ENCODE assay signal across 10 mouse cellular contexts in genomic region chr11:38861622-38862345, GRCm38 (mm10).
DNase-seq lines count a peak whose midpoint lies in the region; ATAC-seq lines count a peak whose summit lies in the region.
"Had no signal": no experiment of that assay in that cellular context is flagged by ENCODE, and none has a peak within 500 bp of the region (broad histone marks: within the 10 kb centered on the region; RNA-seq: fewer than 3 reads in every experiment).

No protein-coding gene starts in this region.

- H3K9ac ChIP-seq in neural tube, embryonic 12.5 days: no peak overlapping the region
- H3K9ac ChIP-seq: liver, embryonic 15.5 days had no signal

- H3K36me3 ChIP-seq in neural tube, embryonic 12.5 days: no peaks in the 10 kb centered on the region
- H3K36me3 ChIP-seq: G1E; liver, embryonic 15.5 days had no signal

- H3K4me1 ChIP-seq in neural tube, embryonic 12.5 days: no peaks in the 10 kb centered on the region
- H3K4me1 ChIP-seq: liver, embryonic 15.5 days had no signal

- WGBS in neural tube, embryonic 12.5 days: 20% methylated on average over 9 of the region's 9 CpGs

- H3K27me3 ChIP-seq in neural tube, embryonic 12.5 days (replicated peaks): no peaks in the 10 kb centered on the region
- H3K27me3 ChIP-seq: liver, embryonic 15.5 days had no signal

- H3K9me3 ChIP-seq in neural tube, embryonic 12.5 days: no peaks in the 10 kb centered on the region
- H3K9me3 ChIP-seq: G1E; liver, embryonic 15.5 days had no signal

- peak; percentile 30 for DNase-seq in embryo, embryonic 11 days
- DNase-seq in layer of hippocampus, postnatal 14 days (ENCODE audit: low spot score in 2 of 2): peak; percentile 54 to 70
- no peak for DNase-seq in gastrocnemius, postnatal 10 days
- DNase-seq in thymus, adult 18-20 months: no peak
- DNase-seq in adrenal gland, postnatal 36 days: no peak

- no peak overlapping the region for H3K27ac ChIP-seq in neural tube, embryonic 12.5 days
- H3K27ac ChIP-seq: liver, embryonic 15.5 days had no signal

- ATAC-seq in frontal cortex, adult (ENCODE audit: low TSS enrichment): peak; percentile 95
- ATAC-seq in neural tube, embryonic 12.5 days (ENCODE audit: low FRiP score, low read depth): peak; percentile 70; the same call in 1 of the 2 replicates
- ATAC-seq: intestine, postnatal 0 days had no signal

- no peak overlapping the region for H3K4me3 ChIP-seq in neural tube, embryonic 12.5 days
- H3K4me3 ChIP-seq: liver, embryonic 15.5 days had no signal

- no peak overlapping the region for H3K4me2 ChIP-seq in neural tube, embryonic 12.5 days (replicated peaks)
- H3K4me2 ChIP-seq: liver, embryonic 15.5 days had no signal

Comparison
In these comparisons a context has a peak if more than half of its experiments do, and no peak if none do; other contexts are left out.
1. DNase-seq: peak in embryo, embryonic 11 days (single experiment) and layer of hippocampus, postnatal 14 days (2 of 2); none in gastrocnemius, postnatal 10 days (single experiment), thymus, adult 18-20 months (0 of 2) and adrenal gland, postnatal 36 days (0 of 2).